Mouse (Mus musculus): ENCODE results near the gene Trim67. TPM values are rescaled to one million over a fixed set of nuclear protein-coding genes. Genes with fewer than 3 reads are reported as not detected.

Gene Trim67
- polyA plus RNA-seq, 1 experiment from 2014 or later = 0.33 TPM

DNA sequence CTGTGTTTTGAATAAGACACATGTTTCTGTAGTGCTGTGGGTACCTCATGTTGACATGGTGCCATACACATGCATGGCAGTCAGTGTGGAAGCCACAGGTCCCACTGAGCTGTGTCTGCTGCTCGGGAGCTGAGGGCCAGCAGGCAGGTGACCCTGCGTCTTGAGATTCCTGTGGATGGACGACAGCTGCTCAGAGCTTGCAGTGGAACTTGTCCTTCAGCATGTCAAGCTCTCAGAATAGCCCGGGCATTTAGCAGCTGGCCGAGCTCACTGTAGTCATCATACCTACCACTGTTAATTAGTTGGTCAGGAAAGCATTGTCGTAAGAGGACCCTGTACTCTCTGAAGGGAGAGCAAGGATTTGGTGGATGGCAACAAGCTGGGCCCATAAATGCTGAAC lies 76.8 kb downstream of the Trim67 start:
- ATAC-seq (no peak), DNase-seq (ENCODE audit: low read depth, low spot score) (no peak)
- POLR2A ChIA-PET = interaction anchor here (0.8 kb wide), 1 partner anchor 16 kb away, joined by 4 read pairs; no protein-coding TSS in a partner anchor
- H3K27me3 ChIP-seq = no peaks in the 10 kb centered on the region
- CTCF ChIA-PET = no interaction called here
- no peak for TF ChIP-seq CTCF (IDR thresholded peaks at IDR 0.05)
- in situ Hi-C loops (cut with MboI; ENCODE audit: low pct_unique_long_range_greater_than_20kb) = no loop called here

DNA sequence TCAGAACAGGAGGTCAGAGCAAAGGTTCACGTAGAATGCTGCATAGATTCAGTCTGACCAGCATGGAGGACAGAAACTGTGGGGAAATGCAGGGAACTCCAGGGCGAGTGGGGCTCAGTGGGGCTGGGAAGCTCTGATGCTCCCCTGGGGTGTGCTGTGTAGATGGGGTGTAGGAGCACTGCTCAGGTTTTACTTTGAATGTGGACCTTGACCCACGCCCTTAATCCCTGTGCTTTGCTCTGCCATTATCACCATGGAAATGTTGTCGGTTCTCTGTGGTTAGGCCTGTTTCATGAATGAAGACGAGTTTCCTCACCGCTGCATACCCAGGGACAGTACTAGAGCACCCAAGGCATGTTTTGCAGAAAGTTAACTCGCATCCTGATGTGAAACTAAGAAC lies 78.6 kb downstream of the Trim67 start:
- no peak for TF ChIP-seq CTCF (IDR thresholded peaks at IDR 0.05)
- H3K27me3 ChIP-seq = no peaks in the 10 kb centered on the region
- in situ Hi-C loops (cut with MboI; ENCODE audit: low pct_unique_long_range_greater_than_20kb) = no loop called here
- CTCF ChIA-PET = no interaction called here
- DNase-seq (ENCODE audit: low read depth, low spot score) (no peak), ATAC-seq (no peak)
- POLR2A ChIA-PET = no interaction called here

- ChIA-PET POLR2A (no interaction called here), CTCF (no interaction called here)
- no peak for ATAC-seq
- in situ Hi-C loops (cut with MboI; ENCODE audit: low pct_unique_long_range_greater_than_20kb) = no loop called here
- no peak for TF ChIP-seq CTCF (IDR thresholded peaks at IDR 0.05)
- DNase-seq (ENCODE audit: low read depth, low spot score) = no peak
- no peaks in the 10 kb centered on the region for H3K27me3 ChIP-seq
Measured at GRCm38 (mm10) chr8:124872081-124872480, 79.2 kb downstream of the Trim67 start.

- in situ Hi-C loops (cut with MboI; ENCODE audit: low pct_unique_long_range_greater_than_20kb) = no loop called here
- no peaks in the 10 kb centered on the region for H3K27me3 ChIP-seq
- DNase-seq (ENCODE audit: low read depth, low spot score) = no peak
- TF ChIP-seq CTCF (IDR thresholded peaks at IDR 0.05) = no peak
- POLR2A ChIA-PET = no interaction called here
- CTCF ChIA-PET = no interaction called here
- ATAC-seq = no peak
Measured at GRCm38 (mm10) chr8:124872690-124873089, 79.8 kb downstream of the Trim67 start.

- no peak for TF ChIP-seq CTCF (IDR thresholded peaks at IDR 0.05)
- CTCF ChIA-PET = no interaction called here
- no peaks in the 10 kb centered on the region for H3K27me3 ChIP-seq
- in situ Hi-C loops (cut with MboI; ENCODE audit: low pct_unique_long_range_greater_than_20kb) = no loop called here
- POLR2A ChIA-PET = no interaction called here
- ATAC-seq (no peak), DNase-seq (ENCODE audit: low read depth, low spot score) (no peak)
Measured at GRCm38 (mm10) chr8:124878141-124878540, 85.2 kb downstream of the Trim67 start.

GRCm38 (mm10) chr8:124878946-124879526 lies 86.1 kb downstream of the Trim67 start:
- POLR2A ChIA-PET = interaction anchor here (0.8 to 1.1 kb wide), 3 partner anchors 8 to 69 kb away, joined by 3 read pairs; no protein-coding TSS in a partner anchor
- H3K27me3 ChIP-seq = no peaks in the 10 kb centered on the region
- in situ Hi-C loops (cut with MboI; ENCODE audit: low pct_unique_long_range_greater_than_20kb) = no loop called here
- no peak for TF ChIP-seq CTCF (IDR thresholded peaks at IDR 0.05)
- DNase-seq (ENCODE audit: low read depth, low spot score) = no peak
- no peak for ATAC-seq
- CTCF ChIA-PET = no interaction called here

Other genes starting within 250 kb of the Trim67 start
- 121 TPM for gene Agt, start 223.4 kb upstream of the Trim67 start, polyA plus RNA-seq (2021)
- not detected for gene Capn9, start 217.0 kb upstream of the Trim67 start, polyA plus RNA-seq (2021)
- 84.9 TPM for gene 2310022B05Rik, start 129.7 kb upstream of the Trim67 start, polyA plus RNA-seq (2021)
- 77.7 TPM for gene Ttc13, start 71.1 kb upstream of the Trim67 start, polyA plus RNA-seq (2021)
- gene Arv1, start 71.0 kb upstream of the Trim67 start, polyA plus RNA-seq (2021) = 18.5 TPM
- 1.2 TPM for gene Fam89a, start 41.3 kb upstream of the Trim67 start, polyA plus RNA-seq (2021)
- gene Gnpat, start 69.9 kb downstream of the Trim67 start, polyA plus RNA-seq (2021) = 102 TPM
- gene 2810004N23Rik, start 70.0 kb downstream of the Trim67 start, polyA plus RNA-seq (2021) = 43.0 TPM
- gene Exoc8, start 104.6 kb downstream of the Trim67 start, polyA plus RNA-seq (2021) = 12.2 TPM
- 16.5 TPM for gene Sprtn, start 104.8 kb downstream of the Trim67 start, polyA plus RNA-seq (2021)
- 50.7 TPM for gene Egln1, start 156.2 kb downstream of the Trim67 start, polyA plus RNA-seq (2021)
- gene Tsnax, start 219.9 kb downstream of the Trim67 start, polyA plus RNA-seq (2021) = 87.7 TPM